ENCODE assay signal across 22 mouse cellular contexts in the genomic region with DNA sequence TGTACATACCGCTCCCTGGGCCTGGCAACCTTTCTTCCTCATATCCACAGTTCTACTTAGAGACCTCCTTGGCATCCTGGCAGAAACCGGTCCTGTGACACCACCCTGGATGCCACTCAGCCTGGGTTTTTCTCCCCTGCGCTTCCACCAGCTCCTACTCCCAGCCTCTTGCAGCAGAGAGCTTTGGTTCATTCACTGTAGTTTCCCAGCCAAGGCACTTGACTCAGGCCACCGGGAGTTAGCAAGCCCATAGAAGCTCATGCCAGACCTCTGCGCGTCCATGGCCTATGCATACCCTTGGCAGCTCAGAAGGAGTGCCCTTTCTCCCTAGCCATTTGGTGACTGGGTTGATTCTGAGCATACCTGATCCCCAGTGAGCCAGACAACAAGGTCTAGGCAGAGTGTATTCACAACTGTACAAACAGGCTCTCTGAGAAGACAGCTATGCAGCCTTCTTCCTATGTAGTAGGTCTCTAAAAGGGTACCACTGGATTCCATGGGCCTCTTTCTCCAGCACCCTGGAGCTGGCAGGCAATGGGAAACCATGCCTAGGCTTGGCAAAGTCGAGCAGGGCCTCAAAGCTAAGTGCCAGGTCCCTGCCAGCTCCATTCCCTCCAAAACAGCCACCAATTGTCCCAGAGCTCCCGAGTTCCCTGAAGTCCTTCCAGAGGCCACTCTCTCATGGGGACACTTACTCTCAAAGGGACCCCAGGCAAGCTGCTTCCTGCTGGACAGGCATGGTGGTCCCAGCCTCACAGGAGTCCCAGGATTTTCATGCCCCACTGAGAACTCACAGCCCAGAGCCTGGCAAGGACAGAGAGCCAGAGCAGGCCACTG. TPM values are rescaled to one million over a fixed set of nuclear protein-coding genes. Genes with fewer than 3 reads are reported as not detected.
A peak's percentile ranks its signal among the peaks of the same experiment; 100 is the strongest.
DNase-seq lines count a peak whose midpoint lies in the region; ATAC-seq and TF ChIP-seq lines count a peak whose summit lies in the region.
"Had no signal": no experiment of that assay in that cellular context is flagged by ENCODE, and none has a peak within 500 bp of the region (broad histone marks: within the 10 kb centered on the region; RNA-seq: fewer than 3 reads in every experiment).

No protein-coding gene starts in this region.

- H3K4me1 ChIP-seq in midbrain, postnatal 0 days (ENCODE audit: insufficient read depth, low read length) = peaks cover 4% of the 10 kb centered on the region; the same call in 1 of the 2 replicates
- peaks cover 24% of the 10 kb centered on the region for H3K4me1 ChIP-seq in midbrain, embryonic 15.5 days
- H3K4me1 ChIP-seq in hindbrain, postnatal 0 days (ENCODE audit: insufficient read depth, low read length) = peaks cover 11% of the 10 kb centered on the region; the same call in 1 of the 2 replicates
- H3K4me1 ChIP-seq in forebrain, embryonic 14.5 days (ENCODE audit: control insufficient read depth, insufficient read depth, low read length) = peaks cover 17% of the 10 kb centered on the region

- no peak overlapping the region for H3K9ac ChIP-seq in midbrain, postnatal 0 days (replicated peaks; ENCODE audit: low read length, poor library complexity, severe bottlenecking)
- no peak overlapping the region for H3K9ac ChIP-seq in midbrain, embryonic 15.5 days
- no peak overlapping the region for H3K9ac ChIP-seq in hindbrain, postnatal 0 days (replicated peaks; ENCODE audit: low read length)
- H3K9ac ChIP-seq in forebrain, embryonic 14.5 days (ENCODE audit: low read length) = no peak overlapping the region
- H3K9ac ChIP-seq: embryonic facial prominence, embryonic 12.5 days; limb, embryonic 15.5 days had no signal

- H3K27me3 ChIP-seq in midbrain, postnatal 0 days (ENCODE audit: insufficient read depth, low read length) = no peaks in the 10 kb centered on the region
- H3K27me3 ChIP-seq in midbrain, embryonic 15.5 days (replicated peaks) = no peaks in the 10 kb centered on the region; the same call in 1 of the 2 replicates
- H3K27me3 ChIP-seq in hindbrain, postnatal 0 days (ENCODE audit: insufficient read depth, low read length) = no peaks in the 10 kb centered on the region
- H3K27me3 ChIP-seq in forebrain, embryonic 14.5 days (replicated peaks; ENCODE audit: control insufficient read depth, insufficient read depth, low read length) = no peaks in the 10 kb centered on the region
- H3K27me3 ChIP-seq: Patski had no signal

- H3K9me3 ChIP-seq in midbrain, postnatal 0 days (ENCODE audit: low read length) = no peaks in the 10 kb centered on the region
- H3K9me3 ChIP-seq in midbrain, embryonic 15.5 days = no peaks in the 10 kb centered on the region
- H3K9me3 ChIP-seq in hindbrain, postnatal 0 days (ENCODE audit: low read length) = no peaks in the 10 kb centered on the region
- H3K9me3 ChIP-seq in forebrain, embryonic 14.5 days (replicated peaks; ENCODE audit: control insufficient read depth, low read length) = no peaks in the 10 kb centered on the region
- H3K9me3 ChIP-seq: embryonic facial prominence, embryonic 12.5 days; limb, embryonic 15.5 days had no signal

- no peak overlapping the region for H3K4me2 ChIP-seq in midbrain, postnatal 0 days (ENCODE audit: low read depth, low read length, poor library complexity, severe bottlenecking)
- no peak overlapping the region for H3K4me2 ChIP-seq in midbrain, embryonic 15.5 days
- no peak overlapping the region for H3K4me2 ChIP-seq in hindbrain, postnatal 0 days (ENCODE audit: low read depth, low read length)
- H3K4me2 ChIP-seq in forebrain, embryonic 14.5 days (ENCODE audit: low read length) = no peak overlapping the region
- H3K4me2 ChIP-seq: embryonic facial prominence, embryonic 12.5 days; limb, embryonic 15.5 days had no signal

- WGBS in midbrain, postnatal 0 days = 75% methylated on average over 8 of the region's 8 CpGs
- 80% methylated on average over 8 of the region's 8 CpGs for WGBS in midbrain, embryonic 15.5 days
- 65% methylated on average over 8 of the region's 8 CpGs for WGBS in hindbrain, postnatal 0 days
- 86% methylated on average over 8 of the region's 8 CpGs for WGBS in forebrain, embryonic 14.5 days

- TF ChIP-seq CTCF in layer of hippocampus, adult 2 months (conservative IDR thresholded peaks at IDR 0.05) = no peak
- no peak for TF ChIP-seq CTCF in midbrain, postnatal 0 days (IDR thresholded peaks at IDR 0.05)
- TF ChIP-seq CTCF in hindbrain, postnatal 0 days (IDR thresholded peaks at IDR 0.05; ENCODE audit: low read depth) = no peak

- H3K4me3 ChIP-seq in layer of hippocampus, adult 2 months = no peak overlapping the region
- H3K4me3 ChIP-seq in midbrain, postnatal 0 days (ENCODE audit: low read depth, low read length) = no peak overlapping the region
- H3K4me3 ChIP-seq in midbrain, embryonic 15.5 days = no peak overlapping the region
- no peak overlapping the region for H3K4me3 ChIP-seq in hindbrain, postnatal 0 days (ENCODE audit: low read length)
- no peak overlapping the region for H3K4me3 ChIP-seq in forebrain, embryonic 14.5 days (ENCODE audit: low read depth, low read length)
- H3K4me3 ChIP-seq: embryonic facial prominence, embryonic 12.5 days; heart, adult 2 months; limb, embryonic 15.5 days had no signal

- H3K27ac ChIP-seq in layer of hippocampus, adult 2 months = peak overlapping the region; percentile 96
- no peak overlapping the region for H3K27ac ChIP-seq in midbrain, postnatal 0 days (ENCODE audit: low read depth, low read length)
- no peak overlapping the region for H3K27ac ChIP-seq in midbrain, embryonic 15.5 days
- H3K27ac ChIP-seq in hindbrain, postnatal 0 days = peak overlapping the region; percentile 61; the same call in 1 of the 2 replicates
- H3K27ac ChIP-seq in forebrain, embryonic 14.5 days (ENCODE audit: low read depth, low read length) = no peak overlapping the region
- H3K27ac ChIP-seq: embryonic facial prominence, embryonic 12.5 days; heart, adult 2 months; limb, embryonic 15.5 days had no signal

- peak; percentile 38; the same call in 1 of the 2 replicates for ATAC-seq in midbrain, postnatal 0 days (ENCODE audit: low FRiP score)
- no peak for ATAC-seq in midbrain, embryonic 15.5 days (replicated peaks)
- peak; percentile 88 for ATAC-seq in hindbrain, postnatal 0 days
- no peak for ATAC-seq in forebrain, embryonic 14.5 days
- ATAC-seq: Patski had no signal

- peak; percentile 64 for DNase-seq in cerebellum, adult 9-11 months
- no peak for DNase-seq in cerebellum, postnatal 14 days
- DNase-seq in layer of hippocampus, adult 2 months (ENCODE audit: low spot score in 2 of 2) = peak; percentile 35 to 76
- no peak for DNase-seq in layer of hippocampus, adult 11-12 months (ENCODE audit: low spot score)
- peak; percentile 74 for DNase-seq in midbrain, postnatal 0 days (ENCODE audit: low spot score)
- peak; percentile 75 for DNase-seq in hindbrain, postnatal 0 days (ENCODE audit: low spot score)
- no peak for DNase-seq in forebrain, embryonic 14.5 days (ENCODE audit: low spot score)
- DNase-seq: kidney, adult 8-10 months; kidney, postnatal 25 days; lung, postnatal 10 days; thymus, postnatal 4 days had no signal

- no peaks in the 10 kb centered on the region for H3K36me3 ChIP-seq in midbrain, postnatal 0 days (ENCODE audit: insufficient read depth, low read length)
- no peaks in the 10 kb centered on the region for H3K36me3 ChIP-seq in midbrain, embryonic 15.5 days (replicated peaks)
- no peaks in the 10 kb centered on the region for H3K36me3 ChIP-seq in hindbrain, postnatal 0 days (ENCODE audit: insufficient read depth, low read length)
- no peaks in the 10 kb centered on the region for H3K36me3 ChIP-seq in forebrain, embryonic 14.5 days (ENCODE audit: control insufficient read depth, insufficient read depth, low read length)
- H3K36me3 ChIP-seq: embryonic facial prominence, embryonic 12.5 days; limb, embryonic 15.5 days had no signal

RNA-seq across cellular contexts. Expression of gene Sirpa, which starts 15.8 kb away (rescaled TPM):
- total RNA-seq in layer of hippocampus, adult 2 months (2021) = 100 to 1,000 TPM; 279 to 289 TPM
- total RNA-seq in midbrain, postnatal 0 days (2014; rRNA removed) = 109 and 126 TPM in 2 replicates
- polyA plus RNA-seq in midbrain, postnatal 0 days (2015; fragmentation: Nextera tagmentation; extraction: Ambion mirVana) = 52.2 and 55.7 TPM in 2 replicates
- 39.5 and 40.5 TPM in 2 replicates for polyA plus RNA-seq in midbrain, embryonic 15.5 days (2015; fragmentation: Nextera tagmentation; extraction: Ambion mirVana)
- 87.7 and 135 TPM in 2 replicates for total RNA-seq in hindbrain, postnatal 0 days (2014; rRNA removed)
- 35.8 and 37.1 TPM in 2 replicates for polyA plus RNA-seq in hindbrain, postnatal 0 days (2015; fragmentation: Nextera tagmentation; extraction: Ambion mirVana)
- polyA plus RNA-seq in forebrain, embryonic 14.5 days (2014; fragmentation: Nextera tagmentation; extraction: Ambion mirVana) = 24.8 and 31.0 TPM in 2 replicates

RNA-seq across cellular contexts. Expression of gene F830045P16Rik, which starts 40.4 kb away (rescaled TPM):
- total RNA-seq in layer of hippocampus, adult 2 months (2021) = under 1 TPM; 0.38 to 0.54 TPM
- 0.16 TPM in 1 of 2 replicates, not detected in the other for total RNA-seq in midbrain, postnatal 0 days (2014; rRNA removed)
- not detected in 2 replicates for polyA plus RNA-seq in midbrain, postnatal 0 days (2015; fragmentation: Nextera tagmentation; extraction: Ambion mirVana)
- not detected in 2 replicates for polyA plus RNA-seq in midbrain, embryonic 15.5 days (2015; fragmentation: Nextera tagmentation; extraction: Ambion mirVana)
- total RNA-seq in hindbrain, postnatal 0 days (2014; rRNA removed) = not detected in 2 replicates
- polyA plus RNA-seq in hindbrain, postnatal 0 days (2015; fragmentation: Nextera tagmentation; extraction: Ambion mirVana) = not detected in 2 replicates
- polyA plus RNA-seq in forebrain, embryonic 14.5 days (2014; fragmentation: Nextera tagmentation; extraction: Ambion mirVana) = not detected in 2 replicates
- total RNA-seq: common myeloid progenitor, adult 5-6 weeks; gastrocnemius, adult 8-10 months; megakaryocyte, adult 5-6 weeks had no signal
- polyA plus RNA-seq: embryonic facial prominence, embryonic 12.5 days; heart, adult 2 months; heart, postnatal 0 days; liver, embryonic 16.5 days; neural tube, embryonic 14.5 days; Patski had no signal

Comparison
In these comparisons a context has a peak if more than half of its experiments do, and no peak if none do; other contexts are left out.
1. DNase-seq: peak in cerebellum, adult 9-11 months (single experiment), layer of hippocampus, adult 2 months (2 of 2), midbrain, postnatal 0 days (single experiment) and hindbrain, postnatal 0 days (single experiment); none in cerebellum, postnatal 14 days (0 of 2), layer of hippocampus, adult 11-12 months (single experiment) and forebrain, embryonic 14.5 days (single experiment).
2. ATAC-seq: peak in midbrain, postnatal 0 days (single experiment) and hindbrain, postnatal 0 days (single experiment); none in midbrain, embryonic 15.5 days (single experiment) and forebrain, embryonic 14.5 days (single experiment).
3. H3K27ac ChIP-seq: peak in layer of hippocampus, adult 2 months (single experiment) and hindbrain, postnatal 0 days (single experiment); none in midbrain, postnatal 0 days (single experiment), midbrain, embryonic 15.5 days (single experiment) and forebrain, embryonic 14.5 days (single experiment).